Mouse (Mus musculus) neural tube, embryonic 14.5 days (tissue): ENCODE measurements around the gene Hdgfl3. TPM values are rescaled to one million over a fixed set of nuclear protein-coding genes. Genes with fewer than 3 reads are reported as not detected.

Experiments
- ATAC-seq: fragments of 200-750 bp; cut with Nextera tagmentation; 2 replicates; pipeline ENCODE4 v1.8.0; 2017; ENCODE audit warnings: low read depth, mild to moderate bottlenecking, moderate TSS enrichment, moderate library complexity
- H3K27ac ChIP-seq: fragments of 300-500 bp; sonication (generic); 2 replicates; pipeline ENCODE4 v1.5.1; 2014; ENCODE audit warnings: low read depth, mild to moderate bottlenecking, control low read depth, low read length, moderate library complexity, mixed read lengths
- H3K27me3 ChIP-seq: fragments of 300-500 bp; sonication (generic); 2 replicates; pipeline ENCODE4 v1.6.1; 2014; ENCODE audit warnings: low read length; ENCODE audit not compliant: control insufficient read depth, insufficient read depth
- H3K36me3 ChIP-seq: fragments of 300-500 bp; sonication (generic); 2 replicates; pipeline ENCODE4 v1.6.1; 2014; ENCODE audit warnings: low read length, mixed read lengths; ENCODE audit not compliant: control insufficient read depth, insufficient read depth
- H3K4me1 ChIP-seq: fragments of 300-500 bp; sonication (generic); 2 replicates; pipeline ENCODE4 v1.6.1; 2014; ENCODE audit warnings: low read length; ENCODE audit not compliant: control insufficient read depth, insufficient read depth
- H3K4me2 ChIP-seq: fragments of 300-500 bp; sonication (generic); 2 replicates; pipeline ENCODE4 v1.6.1; 2014; ENCODE audit warnings: mild to moderate bottlenecking, low read depth, low read length, control low read depth
- H3K4me3 ChIP-seq: fragments of 300-500 bp; sonication (generic); 2 replicates; pipeline ENCODE4 v1.5.1; 2014; ENCODE audit warnings: low read depth, low read length, control low read depth, mixed read lengths
- H3K9ac ChIP-seq: fragments of 300-500 bp; sonication (generic); replicated peaks from 2 replicates; pipeline ENCODE4 v1.6.1; 2014; ENCODE audit warnings: low read depth, mild to moderate bottlenecking, control low read depth, low read length, mixed read lengths
- H3K9me3 ChIP-seq: fragments of 300-500 bp; sonication (generic); 2 replicates; pipeline ENCODE4 v1.6.1; 2016; ENCODE audit warnings: low read length; ENCODE audit not compliant: control insufficient read depth
- WGBS: fragments of 180-500 bp; shearing (Covaris S2); extraction: QIAGEN DNeasy Blood & Tissue Kit; methylation state at CpG from one replicate; pipeline ENCODE4 v1.1.7; 2014; 5-methylcytosine and 5-hydroxymethylcytosine counted together
- polyA plus RNA-seq: library from polyadenylated mRNA; unstranded; fragments of >200 nt; fragmentation: Nextera tagmentation; extraction: Ambion mirVana; gene quantifications from 2 replicates; pipeline ENCODE4 v1.2.1, GENCODE M21; 2014

Gene Hdgfl3
- polyA plus RNA-seq, 1 experiment from 2014 or later: 93.2 TPM

DNA sequence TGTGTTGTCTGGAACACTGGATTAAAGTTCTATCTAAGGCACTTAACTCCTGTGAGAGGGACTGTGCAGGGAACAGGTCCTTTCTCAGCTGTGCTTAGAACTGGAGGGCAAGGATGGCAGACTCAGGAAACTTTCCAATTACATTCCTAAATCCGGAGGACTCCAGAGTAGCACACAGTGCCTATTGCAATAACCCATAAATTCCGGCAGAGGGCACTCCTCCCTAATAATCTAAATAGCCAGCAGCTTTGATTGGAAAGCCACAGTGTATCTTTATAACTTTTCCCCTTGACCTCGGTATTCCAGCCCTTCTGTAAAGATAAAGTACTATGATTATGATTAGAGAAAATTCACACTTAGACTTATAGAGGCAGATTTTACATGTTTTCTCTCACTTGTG lies 25.4 kb upstream of the Hdgfl3 start:
- ATAC-seq: peak; percentile 28; the same call in 1 of the 2 replicates
- Histone ChIP-seq H3K27ac (no peak overlapping the region), H3K27me3 (no peaks in the 10 kb centered on the region), H3K4me3 (no peak overlapping the region), H3K9me3 (no peaks in the 10 kb centered on the region), H3K4me1 (no peaks in the 10 kb centered on the region), H3K36me3 (no peaks in the 10 kb centered on the region), H3K4me2 (no peak overlapping the region), H3K9ac (no peak overlapping the region)
- WGBS: 3% methylated on average over 3 of the region's 3 CpGs

GRCm38 (mm10) chr7:81954208-81954846 lies 20.1 kb upstream of the Hdgfl3 start:
- ATAC-seq: peak; percentile 56
- H3K4me2 ChIP-seq: no peak overlapping the region

GRCm38 (mm10) chr7:81950499-81950898 lies 16.2 kb upstream of the Hdgfl3 start:
- no peaks in the 10 kb centered on the region for H3K9me3 ChIP-seq
- H3K9ac ChIP-seq: no peak overlapping the region
- H3K4me2 ChIP-seq: no peak overlapping the region
- ATAC-seq: no peak
- 76% methylated on average over 2 of the region's 2 CpGs for WGBS
- no peaks in the 10 kb centered on the region for H3K4me1 ChIP-seq
- no peaks in the 10 kb centered on the region for H3K36me3 ChIP-seq
- H3K27ac ChIP-seq: no peak overlapping the region
- no peak overlapping the region for H3K4me3 ChIP-seq
- no peaks in the 10 kb centered on the region for H3K27me3 ChIP-seq

More at GRCm38 (mm10) chr7:81954208-81954846, 20.1 kb upstream of the Hdgfl3 start:
- no peaks in the 10 kb centered on the region for H3K36me3 ChIP-seq
- H3K27me3 ChIP-seq: no peaks in the 10 kb centered on the region
- H3K4me1 ChIP-seq: no peaks in the 10 kb centered on the region
- H3K9me3 ChIP-seq: no peaks in the 10 kb centered on the region
- H3K9ac ChIP-seq: no peak overlapping the region
- H3K27ac ChIP-seq: no peak overlapping the region
- H3K4me3 ChIP-seq: no peak overlapping the region

DNA sequence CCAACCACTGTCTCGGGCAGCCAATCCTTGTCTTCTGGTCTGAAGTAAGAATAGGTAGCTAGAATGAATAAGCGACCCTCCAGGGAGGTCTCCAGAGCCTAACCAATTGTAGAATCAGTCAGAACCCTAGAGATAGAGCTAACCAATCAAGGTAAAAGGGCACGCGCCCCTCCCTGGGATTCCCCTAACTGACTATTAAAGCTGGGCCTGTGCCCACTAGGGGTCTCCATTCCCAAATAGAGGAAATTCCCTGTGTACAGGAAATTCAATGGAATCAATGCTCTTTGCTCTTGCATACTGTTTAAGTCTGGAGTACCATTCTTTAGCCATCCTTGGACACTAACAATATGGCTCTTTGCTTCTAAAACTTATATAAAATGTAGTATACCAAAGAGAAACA lies 11.1 kb upstream of the Hdgfl3 start:
- Histone ChIP-seq H3K27ac (no peak overlapping the region), H3K9ac (no peak overlapping the region), H3K27me3 (no peaks in the 10 kb centered on the region), H3K4me2 (no peak overlapping the region), H3K4me1 (no peaks in the 10 kb centered on the region), H3K36me3 (no peaks in the 10 kb centered on the region), H3K4me3 (no peak overlapping the region), H3K9me3 (no peaks in the 10 kb centered on the region)
- 21% methylated on average over 4 of the region's 4 CpGs for WGBS
- ATAC-seq: no peak

- Histone ChIP-seq H3K4me2 (peak overlapping the region; percentile 90), H3K27me3 (no peaks in the 10 kb centered on the region), H3K9ac (peak overlapping the region; percentile 99), H3K4me1 (peaks cover 19% of the 10 kb centered on the region), H3K27ac (peak overlapping the region; percentile 98), H3K4me3 (peak overlapping the region; percentile 98), H3K9me3 (no peaks in the 10 kb centered on the region), H3K36me3 (no peaks in the 10 kb centered on the region)
- no peak; the same call in 1 of the 2 replicates for ATAC-seq
- WGBS: 1% methylated on average over 5 of the region's 5 CpGs
Observed at GRCm38 (mm10) chr7:81934806-81935205, 533 bp upstream of the Hdgfl3 start.

- H3K27ac ChIP-seq: peak overlapping the region; percentile 98
- H3K27me3 ChIP-seq: no peaks in the 10 kb centered on the region
- WGBS: under 1% methylated on average over 89 of the region's 103 CpGs
- H3K4me1 ChIP-seq: peaks cover 25% of the 10 kb centered on the region
- ATAC-seq: peak; percentile 81
- H3K9me3 ChIP-seq: no peaks in the 10 kb centered on the region
- no peaks in the 10 kb centered on the region for H3K36me3 ChIP-seq
- peak overlapping the region; percentile 90 for H3K4me2 ChIP-seq
- peak overlapping the region; percentile 99 for H3K9ac ChIP-seq
- H3K4me3 ChIP-seq: peak overlapping the region; percentile 98
Observed at GRCm38 (mm10) chr7:81933601-81934266, 539 bp downstream of the Hdgfl3 start.

DNA sequence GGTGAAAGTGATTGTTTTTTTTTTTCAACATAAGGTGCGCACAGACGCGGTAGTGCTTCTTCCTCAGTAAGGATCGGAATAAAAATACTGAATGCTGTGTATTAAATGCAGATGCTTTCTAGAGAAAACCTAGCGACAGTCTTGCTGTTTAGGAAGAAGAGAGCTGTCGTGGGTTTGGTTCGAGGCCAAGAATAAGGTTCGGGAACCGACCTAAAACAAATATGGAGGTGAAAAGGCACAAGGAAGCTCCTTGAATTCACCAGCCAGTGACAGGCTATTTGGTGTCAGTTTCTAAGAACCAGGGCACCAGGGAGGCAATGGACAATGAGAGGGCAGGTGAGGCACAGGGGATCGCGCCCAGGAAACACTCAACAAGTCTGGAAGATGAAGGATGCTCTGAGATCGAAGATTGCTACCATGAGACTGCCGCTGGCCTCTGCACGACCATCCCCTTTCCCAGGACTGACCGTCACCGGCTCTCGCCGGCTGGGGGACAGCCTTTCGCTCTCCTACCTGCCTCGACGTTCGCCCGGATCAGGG lies 1.1 kb downstream of the Hdgfl3 start:
- H3K4me1 ChIP-seq: peaks cover 25% of the 10 kb centered on the region
- ATAC-seq: no peak; the same call in 1 of the 2 replicates

GRCm38 (mm10) chr7:81932521-81933045 lies 1.7 kb downstream of the Hdgfl3 start:
- H3K4me1 ChIP-seq: peaks cover 25% of the 10 kb centered on the region
- 38% methylated on average over 5 of the region's 5 CpGs for WGBS

More for the DNA sequence above, 1.1 kb downstream of the Hdgfl3 start:
- H3K4me3 ChIP-seq: peak overlapping the region; percentile 98
- H3K27me3 ChIP-seq: no peaks in the 10 kb centered on the region
- H3K4me2 ChIP-seq: peak overlapping the region; percentile 90
- 3% methylated on average over 23 of the region's 23 CpGs for WGBS
- H3K27ac ChIP-seq: peak overlapping the region; percentile 98
- peak overlapping the region; percentile 99 for H3K9ac ChIP-seq
- H3K9me3 ChIP-seq: no peaks in the 10 kb centered on the region
- no peaks in the 10 kb centered on the region for H3K36me3 ChIP-seq

GRCm38 (mm10) chr7:81928998-81929397 lies 5.3 kb downstream of the Hdgfl3 start:
- no peaks in the 10 kb centered on the region for H3K27me3 ChIP-seq
- ATAC-seq: no peak
- no peak overlapping the region for H3K4me3 ChIP-seq
- no peak overlapping the region for H3K27ac ChIP-seq
- WGBS: 87% methylated on average over 7 of the region's 7 CpGs
- no peak overlapping the region for H3K4me2 ChIP-seq
- H3K36me3 ChIP-seq: no peaks in the 10 kb centered on the region
- peaks cover 25% of the 10 kb centered on the region for H3K4me1 ChIP-seq
- H3K9me3 ChIP-seq: no peaks in the 10 kb centered on the region
- H3K9ac ChIP-seq: no peak overlapping the region

More at GRCm38 (mm10) chr7:81932521-81933045, 1.7 kb downstream of the Hdgfl3 start:
- Histone ChIP-seq H3K27me3 (no peaks in the 10 kb centered on the region), H3K4me2 (peak overlapping the region; percentile 90), H3K36me3 (no peaks in the 10 kb centered on the region), H3K9ac (peak overlapping the region; percentile 99), H3K9me3 (no peaks in the 10 kb centered on the region), H3K4me3 (peak overlapping the region; percentile 98), H3K27ac (peak overlapping the region; percentile 98)
- ATAC-seq: no peak
